Mouse (Mus musculus): ENCODE results near the gene Slc6a11.

The Slc6a11 gene

GRCm38 (mm10) chr6:114131122-114131872 is at the start of gene Slc6a11:
Slc6a11 (plus strand) TSS chr6:114131241.
- DNase-seq (ENCODE audit: low read depth, low spot score) = no peak

GRCm38 (mm10) chr6:114087106-114087505 is 43.9 kb upstream of the Slc6a11 start:
- peak; percentile 51 for DNase-seq (ENCODE audit: low read depth, low spot score)

- DNase-seq (ENCODE audit: low read depth, low spot score) = peak; percentile 46
Observed at GRCm38 (mm10) chr6:114089626-114090025, 41.4 kb upstream of the Slc6a11 start.

- DNase-seq (ENCODE audit: low read depth, low spot score) = no peak
Observed at GRCm38 (mm10) chr6:114092216-114092615, 38.8 kb upstream of the Slc6a11 start.

- DNase-seq (ENCODE audit: low read depth, low spot score) = no peak
Observed at GRCm38 (mm10) chr6:114094251-114094650, 36.8 kb upstream of the Slc6a11 start.

GRCm38 (mm10) chr6:114096574-114096973 is 34.5 kb upstream of the Slc6a11 start:
- no peak for DNase-seq (ENCODE audit: low read depth, low spot score)

GRCm38 (mm10) chr6:114101923-114102322 is 29.1 kb upstream of the Slc6a11 start:
- no peak for DNase-seq (ENCODE audit: low read depth, low spot score)

- no peak for DNase-seq (ENCODE audit: low read depth, low spot score)
Observed at GRCm38 (mm10) chr6:114119507-114119906, 11.5 kb upstream of the Slc6a11 start.

- no peak for DNase-seq (ENCODE audit: low read depth, low spot score)
Observed at GRCm38 (mm10) chr6:114125530-114125929, 5.5 kb upstream of the Slc6a11 start.

- DNase-seq (ENCODE audit: low read depth, low spot score) = no peak
Observed at GRCm38 (mm10) chr6:114132472-114132871, 1.4 kb downstream of the Slc6a11 start.

- DNase-seq (ENCODE audit: low read depth, low spot score) = no peak
Observed at GRCm38 (mm10) chr6:114132916-114133315, 1.9 kb downstream of the Slc6a11 start.

GRCm38 (mm10) chr6:114138970-114139369 is 7.9 kb downstream of the Slc6a11 start:
- no peak for DNase-seq (ENCODE audit: low read depth, low spot score)

- DNase-seq (ENCODE audit: low read depth, low spot score) = no peak
Observed at GRCm38 (mm10) chr6:114141481-114141880, 10.4 kb downstream of the Slc6a11 start.

GRCm38 (mm10) chr6:114142480-114142879 is 11.4 kb downstream of the Slc6a11 start:
- DNase-seq (ENCODE audit: low read depth, low spot score) = no peak

- no peak for DNase-seq (ENCODE audit: low read depth, low spot score)
Observed at GRCm38 (mm10) chr6:114143544-114143943, 12.5 kb downstream of the Slc6a11 start.

- no peak for DNase-seq (ENCODE audit: low read depth, low spot score)
Observed at GRCm38 (mm10) chr6:114144447-114145105, 13.5 kb downstream of the Slc6a11 start.

GRCm38 (mm10) chr6:114145650-114146329 is 14.7 kb downstream of the Slc6a11 start:
- DNase-seq (ENCODE audit: low read depth, low spot score) = no peak

- DNase-seq (ENCODE audit: low read depth, low spot score) = no peak
Observed at GRCm38 (mm10) chr6:114155720-114156119, 24.7 kb downstream of the Slc6a11 start.

- no peak for DNase-seq (ENCODE audit: low read depth, low spot score)
Observed at GRCm38 (mm10) chr6:114158811-114159210, 27.8 kb downstream of the Slc6a11 start.

- DNase-seq (ENCODE audit: low read depth, low spot score) = no peak
Observed at GRCm38 (mm10) chr6:114160732-114161131, 29.7 kb downstream of the Slc6a11 start.

GRCm38 (mm10) chr6:114174052-114174397 is 43.0 kb downstream of the Slc6a11 start:
- no peak for DNase-seq (ENCODE audit: low read depth, low spot score)

GRCm38 (mm10) chr6:114174398-114175140 is 43.5 kb downstream of the Slc6a11 start:
- no peak for DNase-seq (ENCODE audit: low read depth, low spot score)

Data from embryo, embryonic 11.5 days (tissue).